Mouse (Mus musculus) spleen, adult 12 weeks (tissue): ENCODE results near the gene Fbxl18.

ENCODE experiments used
- DNase-seq: peaks from one replicate; pipeline ENCODE4 v3.0.0; 2022; ENCODE audit warnings: low spot score

The Fbxl18 gene

DNA sequence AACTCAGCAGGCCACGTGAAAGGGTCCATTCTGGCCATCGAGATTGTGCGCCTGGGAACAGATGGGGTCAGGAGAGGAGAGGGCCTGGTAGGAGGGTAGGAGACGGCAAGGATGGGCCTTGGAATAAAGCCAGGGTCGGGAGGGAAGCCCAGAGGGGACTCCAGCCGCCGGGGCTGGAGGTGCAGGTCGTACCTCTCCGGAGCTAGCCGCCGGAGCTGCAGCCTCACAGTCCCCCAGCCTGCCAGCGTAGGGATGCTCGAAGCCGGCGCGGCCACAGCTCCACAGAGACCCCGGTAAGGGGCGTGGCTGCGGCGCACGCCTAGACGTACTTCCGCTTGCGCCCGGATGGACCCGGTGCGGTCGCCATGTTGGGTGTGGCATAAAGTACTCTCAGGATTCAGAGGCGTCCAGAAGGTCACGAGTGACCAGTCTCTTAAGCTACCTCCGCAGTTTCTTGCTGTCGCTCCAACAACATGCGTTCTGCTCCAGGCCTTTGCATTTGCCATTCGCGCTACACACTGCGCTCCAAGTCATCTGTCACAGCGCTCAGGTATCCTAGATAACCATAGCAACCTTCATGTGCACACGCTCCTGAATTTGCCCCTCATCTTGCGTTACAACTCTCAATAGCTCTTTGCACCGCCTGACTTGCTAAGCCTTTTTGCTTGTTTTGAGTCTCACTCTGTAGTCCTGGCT is at the start of gene Fbxl18:
TSS of gene Fbxl18 (minus strand) at position 504 of the 696 bp plus-strand sequence.
- peak; percentile 80 for DNase-seq

DNA sequence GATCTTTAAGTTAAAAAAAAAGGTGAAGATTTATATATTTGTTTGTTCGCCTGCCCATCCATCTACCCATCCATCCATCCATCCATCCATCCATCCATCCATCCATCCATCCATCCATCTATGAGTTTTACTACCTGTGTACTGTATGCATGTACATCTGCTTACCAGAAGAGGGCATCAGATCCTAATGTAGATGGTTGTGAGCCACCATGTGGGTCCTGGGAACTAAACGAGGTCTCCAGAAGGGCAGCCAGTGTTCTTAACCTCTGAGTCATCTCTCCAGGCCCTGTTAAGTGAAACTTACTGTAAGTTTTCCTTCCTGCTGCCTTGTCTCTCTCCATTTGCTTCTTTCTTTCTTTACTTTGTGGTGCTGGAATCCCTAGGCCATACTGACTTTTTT is 45.2 kb upstream of the Fbxl18 start:
- no peak for DNase-seq

DNA sequence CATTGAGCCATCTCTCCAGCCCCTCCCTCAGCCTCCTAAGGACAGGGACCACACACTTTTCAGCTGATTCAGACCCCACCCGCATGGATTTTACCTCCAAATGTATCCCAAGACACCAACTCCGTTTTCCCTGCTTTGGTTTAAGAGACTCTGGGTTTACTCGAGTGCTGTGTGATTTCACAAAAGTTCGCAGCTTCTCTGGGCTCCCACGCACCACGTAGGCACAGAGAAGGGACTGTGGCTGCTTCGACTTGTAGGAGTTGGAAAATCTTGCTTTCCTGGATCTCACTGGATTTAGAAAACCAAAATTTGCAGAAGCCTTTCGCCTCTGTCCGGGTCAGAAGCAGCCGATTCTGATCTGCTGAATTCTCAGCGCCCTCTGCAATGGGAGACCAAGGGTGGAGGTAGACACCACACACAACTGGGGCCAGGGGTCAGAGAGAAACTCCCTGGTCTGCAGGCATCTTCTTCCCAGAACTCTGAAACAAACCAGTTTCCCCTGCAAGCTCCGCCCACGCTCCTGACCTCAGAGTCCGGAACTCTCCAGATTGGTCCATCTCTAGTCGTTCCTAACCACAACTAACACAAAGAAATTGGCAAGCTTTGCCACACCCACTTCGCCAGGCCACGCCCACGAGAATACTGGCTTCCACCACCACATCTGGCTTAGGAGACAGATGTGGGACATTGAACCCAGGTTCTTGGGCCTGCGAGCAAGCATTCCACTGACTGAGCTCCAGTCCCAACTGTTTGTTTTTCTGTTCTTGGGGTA is 42.9 kb upstream of the Fbxl18 start:
- DNase-seq, result peak; percentile 43

DNA sequence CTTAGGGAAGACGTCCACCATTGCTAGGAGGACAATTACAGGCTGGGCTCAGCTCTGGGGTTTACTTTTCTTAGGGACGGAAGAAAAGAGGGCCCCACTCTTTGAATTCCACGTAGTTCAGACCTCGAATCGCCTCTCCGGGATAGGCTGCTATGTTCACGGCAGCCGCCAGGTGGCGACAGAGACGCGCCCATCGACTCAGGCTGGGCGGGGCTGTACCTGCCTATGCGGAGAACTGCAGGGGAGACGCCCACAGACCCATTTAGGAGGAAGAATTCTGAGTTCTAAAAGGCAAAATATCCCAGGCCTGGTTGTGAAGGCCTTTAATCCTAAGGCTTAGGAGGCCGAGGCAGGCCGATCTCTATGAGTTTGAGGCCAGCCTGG is 41.1 kb upstream of the Fbxl18 start:
- DNase-seq, result peak; percentile 78

DNA sequence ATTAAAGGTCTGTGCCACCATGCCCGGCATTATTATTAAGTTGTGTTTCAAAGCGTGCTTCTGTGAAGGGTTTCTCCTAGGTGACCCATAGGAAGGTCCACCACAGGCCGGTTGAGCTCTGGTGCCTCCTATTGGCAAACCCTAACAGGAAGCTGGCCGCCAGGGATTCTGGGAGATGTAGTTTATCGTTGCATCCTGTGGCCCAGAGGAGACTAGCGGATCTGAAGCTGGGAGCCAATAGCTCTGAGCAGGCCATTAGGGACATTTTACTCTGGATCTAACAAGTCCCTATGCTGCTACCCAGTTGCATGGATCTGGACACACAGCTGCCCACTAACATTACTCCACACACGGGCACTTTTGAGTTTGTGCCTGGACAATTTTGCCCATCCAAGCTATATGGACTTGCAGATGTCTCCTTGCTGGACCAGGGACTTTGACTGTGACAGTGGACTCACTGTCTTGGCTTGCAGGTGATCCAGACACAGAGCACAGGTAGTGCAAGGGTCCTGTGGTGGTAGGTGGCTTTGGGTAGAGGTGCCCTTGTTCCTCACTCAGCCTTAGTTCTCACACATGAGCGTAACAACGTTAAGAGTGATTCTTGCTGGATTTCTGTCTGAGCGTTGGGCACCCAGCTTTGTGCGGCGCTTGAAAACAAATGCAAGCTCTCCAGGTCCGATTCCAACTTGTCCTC is 40.6 kb upstream of the Fbxl18 start:
- peak; percentile 35 for DNase-seq

DNA sequence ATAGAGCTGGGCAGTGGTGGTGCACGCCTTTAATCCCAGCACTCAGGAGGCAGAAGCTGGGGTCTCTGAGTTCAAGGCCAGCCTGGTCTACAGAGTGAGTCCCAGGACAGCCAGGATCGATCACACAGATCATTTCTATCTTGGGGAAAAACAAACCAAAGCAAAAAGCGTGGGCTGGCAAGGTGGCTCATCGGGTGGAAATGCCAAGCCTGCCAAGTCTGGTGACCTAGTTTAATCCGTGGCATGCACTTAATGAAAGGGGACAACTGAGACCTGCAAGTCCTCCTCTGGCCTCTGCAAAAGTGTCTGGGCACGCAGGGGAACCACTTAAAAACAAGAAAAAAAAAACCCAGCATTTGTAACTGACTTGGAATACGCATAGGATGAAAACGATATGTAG is 37.5 kb upstream of the Fbxl18 start:
- DNase-seq, result no peak

DNA sequence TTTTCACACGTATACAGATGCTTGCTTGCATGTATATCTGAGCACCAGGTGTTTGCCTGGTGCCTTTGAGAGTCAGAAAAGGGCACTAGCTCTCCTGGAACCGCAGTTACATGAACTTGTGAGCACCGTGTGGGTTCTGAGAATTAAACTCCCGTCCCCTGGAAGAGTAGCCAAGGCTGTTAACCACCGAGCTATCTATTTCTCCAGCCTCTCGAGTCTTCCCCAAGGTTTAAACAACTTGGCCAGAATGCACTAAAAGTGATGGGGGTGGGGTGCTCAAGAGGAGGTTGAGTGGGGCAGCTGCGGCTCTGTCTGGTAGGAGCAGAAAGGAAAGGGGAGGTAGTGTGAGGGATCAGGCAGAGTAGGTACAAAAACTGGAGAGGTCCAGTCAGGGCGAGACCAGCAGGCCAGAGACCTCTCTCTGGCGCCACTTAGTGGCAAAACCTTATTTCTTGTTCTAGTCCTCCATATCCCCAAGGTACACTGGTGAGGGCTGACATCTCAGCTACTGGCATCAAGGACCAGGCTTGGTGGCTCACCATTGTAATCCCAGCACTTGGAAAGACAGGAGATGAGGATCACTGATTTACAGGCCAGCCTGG is 37.0 kb upstream of the Fbxl18 start:
- DNase-seq, result peak; percentile 68

DNA sequence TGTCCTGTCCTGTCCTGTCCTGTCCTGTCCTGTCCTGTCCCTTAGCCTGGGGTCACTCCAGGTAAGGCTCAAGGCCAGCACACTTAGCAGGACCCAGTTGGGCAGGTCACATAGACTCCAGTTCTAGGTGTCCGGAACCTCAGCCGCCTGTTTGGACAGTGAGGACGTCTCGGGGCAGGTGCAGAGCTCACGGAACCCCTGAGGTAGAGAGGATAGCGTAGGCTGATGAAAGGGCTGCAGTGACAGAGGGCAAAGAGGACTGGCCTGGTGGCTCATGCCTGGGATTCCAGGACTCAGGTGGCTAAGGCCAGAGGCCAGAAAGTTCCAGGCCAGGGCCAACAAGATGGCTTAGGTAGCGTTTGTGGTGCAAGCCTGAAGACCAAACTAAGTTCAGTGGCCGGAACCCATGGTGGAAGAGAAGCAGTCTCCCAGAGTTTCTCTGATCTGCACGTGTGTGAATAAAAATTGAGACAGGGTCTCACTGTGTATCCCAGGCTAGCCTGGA is 36.1 kb upstream of the Fbxl18 start:
- DNase-seq, result no peak

DNA sequence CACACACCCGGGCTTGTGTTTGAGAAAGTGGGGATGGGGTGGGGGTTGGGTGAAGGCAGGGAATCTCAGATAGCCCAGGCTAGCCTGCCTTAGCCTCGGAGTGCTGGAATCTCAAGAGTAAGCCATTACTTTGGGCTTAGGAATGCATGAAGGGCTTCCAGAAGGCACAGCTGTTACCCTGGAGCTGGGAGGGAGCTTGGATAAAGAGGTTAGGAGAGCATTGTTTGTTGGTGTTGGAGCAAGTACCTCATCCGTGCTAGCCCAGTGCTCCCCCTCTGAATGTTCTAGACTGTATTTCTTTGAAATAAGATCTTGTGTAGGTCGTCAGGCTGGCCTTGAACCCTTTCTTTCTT is 34.2 kb upstream of the Fbxl18 start:
- no peak for DNase-seq

DNA sequence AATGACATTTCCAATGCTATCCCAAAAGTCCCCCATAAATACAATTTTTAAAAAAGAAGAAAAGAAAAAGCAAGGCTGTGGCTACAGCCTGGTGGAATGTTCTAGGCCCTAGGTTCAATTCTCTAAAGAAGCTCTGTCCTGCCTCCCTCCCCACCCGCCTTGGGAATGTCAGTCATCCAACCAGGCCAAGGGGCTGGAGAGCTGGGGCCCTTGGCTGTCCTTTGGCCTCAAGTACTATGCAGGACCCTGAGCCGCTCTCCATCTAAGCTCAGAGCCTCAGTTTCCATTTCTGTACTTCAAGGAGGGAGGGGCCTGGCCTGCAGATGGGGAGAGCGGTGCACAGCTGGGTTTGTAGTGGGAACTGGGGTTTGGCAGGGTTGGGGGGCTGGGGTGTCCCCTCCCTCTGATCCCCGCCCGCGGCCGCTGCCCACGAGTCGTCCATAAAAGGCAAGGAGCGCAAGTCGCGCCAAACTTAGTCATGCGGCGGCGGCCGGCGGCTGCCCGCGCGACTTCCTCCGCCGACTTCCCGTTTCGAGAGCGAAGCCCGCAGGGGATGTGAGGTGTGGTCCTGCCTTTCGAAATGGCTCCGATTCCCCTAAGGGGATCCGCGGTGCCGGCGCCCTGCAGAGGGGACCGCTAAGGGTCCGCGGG is 33.7 kb upstream of the Fbxl18 start:
- peak; percentile 40 for DNase-seq

DNA sequence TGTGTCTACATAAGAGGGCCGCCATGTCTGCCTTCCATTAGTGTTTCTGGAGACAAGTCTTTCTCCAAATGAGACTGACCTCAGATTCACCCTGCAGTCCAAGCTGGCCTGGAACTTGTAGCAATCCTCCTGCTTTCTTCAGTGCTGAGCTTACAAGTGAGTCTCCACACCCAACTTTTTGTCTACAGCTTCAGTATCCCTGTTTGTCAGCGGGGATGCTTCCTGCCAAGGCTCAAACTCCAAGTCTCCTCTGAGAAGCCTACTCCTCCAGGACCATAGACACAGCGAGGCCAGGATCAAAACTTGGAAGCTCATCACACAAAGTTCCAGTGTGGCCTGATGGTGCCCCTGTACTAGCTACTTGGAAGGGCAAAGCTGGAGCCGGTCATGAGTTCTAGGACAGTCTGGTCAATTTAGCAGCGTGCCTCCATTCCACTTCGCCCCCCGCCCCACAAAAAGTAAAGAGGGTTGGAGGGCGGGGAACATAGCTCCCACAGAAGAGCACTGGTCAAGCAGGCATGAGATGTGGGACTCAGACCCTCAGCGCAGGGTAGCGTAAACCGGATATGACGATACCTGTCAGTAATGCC is 32.2 kb upstream of the Fbxl18 start:
- no peak for DNase-seq

DNA sequence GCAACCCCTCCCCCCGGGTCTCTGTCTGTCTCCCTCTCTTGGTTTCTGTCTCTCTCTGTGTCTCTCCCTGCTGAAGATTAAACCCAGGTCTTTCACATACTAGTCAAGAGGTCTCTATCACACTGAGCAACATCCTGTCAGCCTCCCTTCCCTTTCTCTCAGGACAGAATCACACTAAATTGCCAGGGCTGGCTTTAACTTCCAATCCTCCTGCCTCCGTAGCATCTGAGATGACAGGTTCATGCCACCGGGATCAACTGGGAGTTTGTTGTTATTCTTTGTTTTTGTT is 31.7 kb upstream of the Fbxl18 start:
- no peak for DNase-seq

DNA sequence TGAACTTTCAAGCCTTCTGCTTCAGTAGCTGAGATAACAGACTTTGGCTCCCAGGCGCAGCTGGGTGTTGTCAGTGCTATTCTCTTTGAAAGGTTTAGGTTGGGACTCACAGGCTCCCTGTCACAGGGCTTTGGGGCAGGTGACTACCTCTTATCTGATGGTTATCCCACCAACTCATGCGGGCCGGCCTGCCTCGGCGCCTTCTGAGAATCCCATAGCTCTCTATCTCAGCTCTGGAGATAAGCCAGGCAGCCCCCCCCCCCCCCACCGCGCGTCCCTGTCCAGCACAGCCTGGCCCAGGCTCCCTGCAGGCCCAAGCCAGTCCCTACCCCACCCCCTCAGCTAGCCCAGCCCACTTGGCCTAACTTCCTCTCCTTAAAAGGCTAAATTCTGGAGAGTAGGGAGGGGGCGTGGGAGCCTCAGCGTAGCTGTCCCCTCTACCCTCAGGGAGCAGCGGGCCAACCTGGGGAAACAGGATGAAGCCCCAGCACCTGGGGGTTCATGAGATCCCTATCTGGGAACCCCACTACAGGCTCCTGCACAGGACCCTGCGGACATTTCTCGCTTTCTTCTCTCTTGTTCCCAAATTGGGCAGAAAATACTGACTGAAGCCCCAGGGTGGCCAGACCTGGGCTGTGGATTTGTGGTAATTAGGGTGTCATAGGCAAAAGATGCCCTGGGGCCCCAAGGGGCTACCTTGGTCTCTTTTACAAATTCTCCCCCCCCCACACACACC is 31.2 kb upstream of the Fbxl18 start:
- DNase-seq, result no peak

DNA sequence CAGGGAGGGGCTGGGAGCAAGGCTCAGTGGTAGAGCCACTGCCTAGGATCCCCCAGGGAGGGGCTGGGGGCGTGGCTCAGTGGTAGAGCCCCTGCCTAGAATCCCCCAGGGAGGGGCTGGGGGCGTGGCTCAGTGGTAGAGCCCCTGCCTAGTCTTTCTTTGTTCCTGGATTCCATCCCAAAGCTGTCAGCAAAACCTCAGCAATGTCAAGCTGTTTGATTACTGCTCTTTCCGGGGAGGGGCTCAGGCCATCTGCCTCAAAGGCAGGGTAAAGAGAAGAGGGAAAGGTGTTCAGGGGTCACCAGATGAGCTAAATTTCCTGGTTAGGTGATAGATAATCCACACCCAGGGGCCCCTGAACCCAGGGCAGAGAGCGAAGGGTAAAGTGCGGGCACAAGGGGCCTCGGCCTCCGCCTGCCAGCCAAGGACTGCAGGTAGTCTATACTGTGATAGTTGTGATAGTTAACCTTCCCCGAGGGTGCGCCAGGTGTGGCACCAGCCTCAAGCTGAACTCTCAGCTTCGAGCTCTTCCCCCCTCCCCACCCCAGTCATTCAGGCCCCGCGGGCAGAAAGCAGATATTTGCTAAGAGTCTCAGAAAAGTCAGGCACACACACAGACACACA is 29.2 kb upstream of the Fbxl18 start:
- DNase-seq, result no peak

DNA sequence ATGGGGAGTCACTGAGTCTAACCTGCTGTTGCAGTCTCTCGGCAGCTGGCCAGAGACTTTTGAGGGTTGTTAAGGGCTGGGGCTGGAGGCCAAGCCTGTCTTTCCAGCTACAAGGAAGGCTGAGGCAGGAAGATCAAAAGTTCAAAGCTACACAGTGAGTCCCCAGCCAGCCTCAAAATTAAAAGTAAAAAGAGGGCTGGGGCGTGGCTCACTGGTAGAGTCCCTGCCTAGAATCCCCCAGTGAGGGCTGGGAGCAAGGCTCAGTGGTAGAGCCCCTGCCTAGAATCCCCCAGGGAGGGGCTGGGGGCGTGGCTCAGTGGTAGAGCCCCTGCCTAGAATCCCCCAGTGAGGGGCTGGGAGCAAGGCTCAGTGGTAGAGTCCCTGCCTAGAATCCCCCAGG is 28.6 kb upstream of the Fbxl18 start:
- DNase-seq, result no peak

DNA sequence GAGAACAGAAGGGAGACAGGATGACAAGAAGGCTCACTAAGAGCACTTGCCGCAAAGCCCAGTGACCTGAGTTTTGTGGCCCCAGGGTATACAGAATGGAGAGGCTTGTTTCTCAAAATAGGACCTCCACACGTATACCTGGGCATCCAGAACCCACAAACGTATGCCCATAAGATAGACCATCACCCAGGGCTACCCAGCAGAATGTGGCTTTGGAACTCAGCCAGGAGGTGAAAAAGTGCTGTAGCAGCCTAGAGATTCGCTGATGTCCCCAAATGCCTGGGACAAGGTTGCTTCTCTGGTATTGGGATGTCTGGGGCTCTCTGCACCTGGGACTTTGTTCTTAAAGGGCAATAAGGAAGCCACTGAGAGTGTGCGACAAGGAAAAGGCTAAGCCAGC is 27.0 kb upstream of the Fbxl18 start:
- no peak for DNase-seq

DNA sequence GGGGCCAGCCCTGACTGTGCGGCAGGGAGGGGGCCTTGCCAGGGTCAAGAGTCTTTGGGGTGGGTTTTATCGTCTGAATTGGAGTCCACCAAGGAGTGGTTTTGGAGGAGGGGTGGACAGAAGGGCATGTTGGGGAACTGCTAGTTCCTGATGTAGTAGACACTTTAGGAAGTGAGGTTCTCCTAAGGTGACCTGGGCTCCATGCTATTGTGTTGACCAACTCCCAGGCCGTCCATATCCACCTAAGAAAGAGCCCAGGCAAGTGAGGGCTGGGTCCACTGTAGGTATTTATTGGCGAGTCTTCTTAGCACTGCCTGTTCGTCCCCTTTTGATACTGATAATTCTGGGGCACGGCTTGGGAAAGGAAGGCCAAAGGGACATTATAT is 25.8 kb upstream of the Fbxl18 start:
- no peak for DNase-seq

DNA sequence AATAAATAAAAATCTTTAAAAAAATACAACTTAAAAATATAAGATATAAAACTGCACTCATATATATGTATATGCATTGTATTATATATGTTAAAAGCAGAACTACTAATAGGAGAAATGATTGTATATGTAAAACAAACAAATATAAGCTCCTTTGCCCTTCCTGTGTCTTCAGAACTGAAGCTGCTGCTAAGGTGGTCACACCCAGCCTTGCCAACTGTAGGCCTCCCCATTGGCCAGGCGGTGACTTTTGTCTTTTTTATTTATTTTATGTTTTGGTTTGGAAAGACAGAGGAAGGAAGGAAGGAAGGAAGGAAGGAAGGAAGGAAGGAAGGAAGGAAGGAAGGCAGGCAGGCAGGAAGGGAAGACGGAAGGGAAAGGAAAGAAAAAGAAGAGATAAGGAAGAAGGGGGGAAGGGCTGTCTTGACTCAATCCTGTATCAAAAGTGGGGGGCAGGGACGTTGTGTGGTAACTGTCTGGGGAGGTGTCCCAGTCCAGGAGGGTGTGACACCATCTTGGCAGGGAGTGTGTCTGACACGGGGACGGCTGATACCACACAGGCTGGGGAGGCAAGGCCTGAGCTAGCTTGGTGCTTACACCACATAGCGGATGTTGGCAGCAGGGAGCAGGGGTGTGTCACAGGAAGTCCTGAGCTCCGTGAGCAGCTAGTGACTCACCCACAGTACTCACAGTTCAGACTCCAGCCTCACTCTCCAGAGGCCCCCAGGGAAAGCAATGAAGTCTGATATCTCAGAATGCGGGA is 25.3 kb upstream of the Fbxl18 start:
- DNase-seq, result peak; percentile 83

DNA sequence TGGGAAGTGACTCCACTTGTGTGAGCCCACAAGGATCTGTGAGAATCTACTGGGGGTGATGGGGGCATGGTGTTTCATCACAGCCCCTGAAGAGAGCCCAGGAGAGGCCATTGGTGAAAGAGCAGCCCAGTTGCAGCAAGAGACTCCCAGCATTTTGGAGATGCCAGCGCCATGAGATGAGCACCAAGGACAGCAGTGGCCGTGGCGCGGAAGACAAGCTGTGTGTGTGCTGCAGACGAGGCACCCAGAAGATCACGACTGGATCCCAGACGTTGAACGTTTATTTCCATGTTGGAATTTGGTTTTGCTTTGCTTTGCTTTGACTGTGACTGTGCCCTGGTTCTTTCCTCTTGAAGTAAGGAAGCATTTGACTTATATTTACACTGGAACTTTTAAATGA is 22.2 kb upstream of the Fbxl18 start:
- no peak for DNase-seq

DNA sequence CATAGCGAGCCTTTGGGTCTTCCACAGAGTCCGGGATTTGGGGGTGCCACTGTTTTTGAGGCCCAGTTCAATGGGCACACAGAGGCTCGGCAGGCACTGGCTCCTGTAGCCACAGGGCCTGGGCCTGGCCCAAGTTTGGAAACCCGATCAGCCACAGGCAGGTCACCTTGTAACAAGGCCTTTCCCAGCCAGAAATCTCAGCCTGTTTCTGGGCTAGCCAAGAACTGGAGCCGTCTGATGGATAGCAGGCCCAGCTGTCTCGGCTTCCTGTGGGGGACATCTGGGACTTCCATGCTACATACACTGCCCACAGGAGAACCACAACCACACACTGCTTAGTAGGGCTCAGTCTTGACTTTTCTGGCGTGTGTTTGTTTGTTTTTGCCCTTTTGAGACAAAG is 21.4 kb upstream of the Fbxl18 start:
- no peak for DNase-seq
